Mouse (Mus musculus) telencephalon, adult 2 months (tissue): ENCODE results near the gene Olfr1162.
"Not testable (repeated sequence)": the region's sequence is repeated elsewhere in the genome, so short reads cannot be mapped to it uniquely, and the experiment has no call there.

Experiments used
- DNase-seq: peaks from one replicate; pipeline ENCODE4 v3.0.0-alpha.2; 2011; ENCODE audit warnings: low read depth, low spot score

The Olfr1162 gene

DNA sequence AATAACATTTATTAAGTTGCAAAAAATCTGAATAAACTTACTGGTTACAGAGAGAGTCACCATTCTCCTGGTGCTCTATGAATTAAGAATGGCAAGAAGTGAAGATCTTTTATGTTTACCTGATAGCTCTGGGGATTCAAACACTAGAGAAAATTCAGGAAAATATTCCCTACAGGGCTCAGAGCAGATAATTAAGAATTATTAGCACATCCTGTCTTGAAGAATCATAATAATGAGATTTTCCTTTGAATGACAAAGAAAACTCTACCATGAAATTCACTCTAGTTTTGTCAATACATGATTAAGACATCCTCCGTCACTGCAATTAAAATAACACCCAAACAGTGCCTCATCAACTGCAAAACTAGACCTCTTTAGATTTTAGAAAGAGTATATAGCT is at the start of gene Olfr1162:
Olfr1162 (minus strand) TSS at position 101 of the 400 bp plus-strand sequence.
- no peak for DNase-seq

DNA sequence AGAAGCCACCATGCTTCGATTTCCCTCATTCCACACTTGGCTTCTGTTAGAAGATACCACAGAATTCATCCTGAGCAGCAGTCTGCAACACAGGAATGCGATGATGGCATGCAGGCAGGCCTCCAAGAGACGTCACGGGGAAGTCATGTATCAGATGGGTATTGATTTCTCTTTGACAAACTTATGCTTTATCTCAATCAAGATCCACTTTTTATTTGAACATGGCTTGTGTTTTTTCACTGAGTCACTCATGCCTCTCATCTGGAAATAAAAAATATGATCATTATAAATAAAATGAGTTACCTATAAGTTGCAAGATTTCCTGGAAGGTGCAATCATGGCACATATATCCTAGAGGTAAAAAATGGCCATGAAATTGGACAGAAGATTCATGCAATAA is 42.9 kb upstream of the Olfr1162 start, which contains the start of gene Olfr1164:
Olfr1164 (minus strand) TSS at position 101 of the 400 bp plus-strand sequence.
- no peak for DNase-seq

DNA sequence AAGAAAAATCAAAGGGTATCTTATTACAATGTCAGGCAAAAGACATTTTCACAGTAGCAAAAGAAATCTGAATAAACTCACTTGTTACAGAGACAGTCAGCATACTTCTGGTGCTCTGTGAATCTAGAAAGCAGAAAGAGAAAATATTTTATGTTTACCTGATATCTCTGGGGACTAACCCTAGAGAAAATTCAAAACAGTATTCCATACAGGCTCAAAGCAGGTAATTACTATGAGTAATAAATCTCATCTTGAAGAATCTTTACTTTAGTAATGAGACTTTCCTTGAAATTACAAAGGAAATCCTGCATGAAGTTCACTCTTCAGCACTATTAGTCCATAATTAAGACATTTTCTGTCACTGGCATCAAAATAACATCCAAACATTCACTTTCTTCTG is 20.8 kb upstream of the Olfr1162 start, which contains the start of gene Olfr1163:
Olfr1163 (minus strand) TSS at position 101 of the 400 bp plus-strand sequence.
- DNase-seq = no peak

DNA sequence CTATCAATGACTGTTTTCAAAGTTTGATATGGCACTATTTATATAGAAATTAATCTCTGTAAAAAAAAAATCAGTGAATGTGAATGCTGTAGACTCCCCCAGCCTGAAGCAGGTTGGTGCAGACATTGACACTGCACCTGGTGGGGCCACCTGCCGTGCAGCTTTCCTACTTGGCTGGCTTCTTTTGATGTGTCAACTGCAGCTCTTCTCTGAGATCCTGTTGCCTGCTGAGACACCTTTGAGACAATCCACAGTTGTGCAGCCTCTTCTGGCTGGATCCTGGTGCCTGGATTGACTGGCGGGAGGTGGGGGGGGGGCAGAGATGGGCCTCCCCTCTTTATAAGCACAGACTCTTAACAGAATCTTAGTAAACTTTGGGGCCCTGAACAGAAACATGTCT is 12.7 kb upstream of the Olfr1162 start:
- no peak for DNase-seq

DNA sequence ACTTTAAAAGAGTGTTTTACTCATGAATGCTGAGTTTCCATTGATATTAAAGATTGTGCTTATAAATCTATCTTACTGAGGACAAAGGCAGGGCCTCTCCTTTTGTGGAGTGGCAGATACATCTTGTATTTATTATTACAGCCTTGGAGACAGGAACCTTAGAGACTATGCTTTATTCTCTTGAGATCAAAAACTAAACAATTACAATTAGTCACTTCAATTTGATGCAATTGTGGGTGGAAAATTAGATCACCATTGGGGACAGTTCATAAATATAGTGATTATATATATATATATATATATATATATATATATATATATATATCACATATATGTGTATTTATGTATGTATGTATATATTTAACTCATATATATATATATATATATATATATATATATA is 13.3 kb downstream of the Olfr1162 start, which contains the start of gene Olfr73:
Olfr73 (minus strand) TSS at position 101 of the 400 bp plus-strand sequence.
- no peak for DNase-seq

DNA sequence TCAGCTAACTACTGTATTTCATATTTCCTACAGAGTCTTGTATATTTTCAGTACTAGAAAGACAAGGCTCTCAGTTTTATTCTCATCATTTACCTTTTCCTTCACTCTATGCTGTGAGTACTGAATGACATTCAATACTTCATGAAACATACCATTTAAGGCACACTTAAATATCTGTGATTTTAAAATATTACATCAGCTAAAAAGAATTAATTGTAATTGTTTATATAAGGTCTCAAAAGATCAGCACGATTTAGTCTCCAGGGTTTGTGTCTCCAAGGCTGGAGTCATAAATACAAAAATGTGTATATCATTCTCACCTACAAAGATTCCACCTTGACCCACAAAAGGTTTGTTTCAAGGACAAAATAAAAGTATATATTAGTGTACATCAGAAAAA is 28.5 kb downstream of the Olfr1162 start, which contains the start of gene Olfr1161:
Olfr1161 (plus strand) TSS at position 301 of the 400 bp plus-strand sequence.
- DNase-seq = not testable (repeated sequence)

DNA sequence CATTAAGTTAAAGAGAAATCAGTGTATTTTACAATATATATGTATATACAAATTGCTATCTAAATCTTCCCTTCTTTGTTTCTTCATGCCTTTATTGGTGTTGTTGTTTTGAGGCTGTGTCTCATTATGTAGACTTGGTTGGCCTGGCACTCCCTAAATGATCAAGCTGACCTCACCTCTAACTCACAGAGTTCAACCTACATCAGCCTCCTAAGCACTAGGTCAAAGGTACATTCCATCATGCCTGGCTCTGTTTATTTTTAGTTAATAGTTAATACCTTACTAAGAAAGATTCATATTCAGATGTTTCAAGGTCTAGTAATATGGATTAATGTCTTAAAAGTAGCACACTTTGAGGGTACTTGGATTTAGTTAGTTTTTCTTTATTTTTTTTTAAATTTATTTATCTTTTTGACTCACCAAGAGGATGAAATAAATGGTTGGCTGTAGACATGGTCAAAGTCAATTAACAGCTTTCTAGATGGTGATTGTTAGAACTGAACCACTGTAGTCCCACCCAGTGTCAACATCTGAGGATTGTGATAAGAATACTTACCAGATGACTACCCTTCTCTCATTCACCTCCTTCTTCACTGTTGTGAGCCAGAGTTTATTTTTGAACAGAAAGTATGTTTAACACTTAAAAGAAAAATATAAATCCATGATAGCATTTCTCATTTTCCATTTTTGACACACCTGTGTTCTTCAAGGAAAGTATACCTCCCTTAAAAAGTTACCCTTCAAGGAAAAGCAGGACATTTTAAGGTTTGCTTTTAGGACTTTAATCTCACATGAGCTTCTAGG is 43.2 kb downstream of the Olfr1162 start, which contains the start of gene Olfr1160:
Olfr1160 (minus strand) TSS at position 754 of the 804 bp plus-strand sequence.
- DNase-seq = no peak
